Mouse (Mus musculus): Measurements from ENCODE around the gene Dbndd2. TPM values are rescaled to one million over a fixed set of nuclear protein-coding genes. Genes with fewer than 3 reads are reported as not detected.

Dbndd2 gene
- polyA plus RNA-seq, 1 experiment, result 13.8 TPM

DNA sequence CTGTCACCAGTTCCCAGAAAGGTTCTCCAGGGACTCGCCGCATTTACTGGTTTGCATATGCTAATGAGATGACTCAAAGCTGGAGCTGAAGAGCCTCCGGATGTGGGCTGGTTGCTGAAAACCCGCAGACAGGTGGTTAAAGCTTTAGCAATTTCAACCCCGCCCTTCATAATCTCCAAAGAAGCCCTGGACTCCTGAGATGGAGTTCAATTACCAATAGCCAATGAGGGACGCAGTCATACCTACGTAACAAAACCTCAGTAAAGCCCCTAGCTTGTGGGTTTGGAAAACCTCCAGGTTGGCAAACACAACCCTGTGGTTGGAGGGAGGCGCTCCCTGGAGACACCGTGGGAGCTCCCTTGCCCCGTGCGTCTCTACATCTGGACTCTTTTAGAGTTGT lies 35.9 kb downstream of the Dbndd2 start:
- no peak for TF ChIP-seq CTCF (IDR thresholded peaks at IDR 0.05; ENCODE audit: borderline replicate concordance, insufficient read depth, low read length)
- no peak for TF ChIP-seq POLR2A (IDR thresholded peaks at IDR 0.05; ENCODE audit: low read depth, low read length)
- peaks cover 21% of the 10 kb centered on the region for H3K4me1 ChIP-seq (ENCODE audit: control insufficient read depth, insufficient read depth, low read length)
- peak overlapping the region; percentile 70 for H3K27ac ChIP-seq (ENCODE audit: insufficient read depth, low read length)
- H3K4me3 ChIP-seq (ENCODE audit: insufficient read depth, low read length), result no peak overlapping the region

DNA sequence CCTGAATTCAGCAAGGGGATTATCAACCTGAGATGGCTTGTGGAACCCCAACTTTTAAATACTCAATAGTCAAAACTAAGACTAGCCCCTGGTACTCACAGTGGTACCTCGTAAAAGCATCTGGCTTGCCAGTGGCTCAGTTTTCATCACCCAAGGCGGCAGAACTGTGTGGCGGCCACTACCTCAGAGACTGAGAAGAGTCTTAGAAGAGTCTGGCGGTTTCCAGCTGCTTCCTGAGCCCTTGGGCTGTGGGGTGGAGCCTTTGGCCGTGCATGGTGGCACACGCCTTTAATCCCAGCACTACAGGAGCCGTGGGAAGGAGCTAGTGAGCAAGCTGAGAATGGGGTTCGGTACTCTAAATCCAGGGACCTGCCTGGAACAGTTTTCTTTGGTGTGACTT lies 36.4 kb downstream of the Dbndd2 start:
- H3K27ac ChIP-seq (ENCODE audit: insufficient read depth, low read length), result peak overlapping the region; percentile 59
- no peak overlapping the region for H3K4me3 ChIP-seq (ENCODE audit: insufficient read depth, low read length)
- no peak for TF ChIP-seq CTCF (IDR thresholded peaks at IDR 0.05; ENCODE audit: borderline replicate concordance, insufficient read depth, low read length)

DNA sequence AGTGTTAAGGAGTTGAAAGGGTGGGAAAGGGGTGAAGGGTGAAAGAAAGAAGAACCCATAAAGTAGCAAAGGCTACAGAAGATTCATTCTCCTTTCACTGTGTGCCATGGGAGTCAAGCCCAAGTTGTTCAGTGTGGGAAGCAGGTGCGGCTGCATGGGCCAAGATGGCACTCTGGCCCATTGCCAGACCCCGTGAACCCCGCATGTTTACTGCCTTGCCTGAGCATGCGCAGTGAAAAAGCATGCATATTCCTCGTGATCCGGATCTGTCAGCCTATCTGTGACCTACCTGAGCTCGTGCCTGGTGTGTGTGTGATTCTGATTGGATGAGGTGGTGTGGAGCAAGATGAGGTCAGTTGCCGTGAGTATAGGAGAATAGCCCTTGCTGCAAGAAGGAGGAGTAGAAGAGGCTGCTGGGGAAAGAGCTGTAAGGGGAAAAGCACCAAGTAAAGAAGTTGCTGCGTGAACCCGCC lies 37.4 kb downstream of the Dbndd2 start:
- Histone ChIP-seq H3K4me1 (ENCODE audit: control insufficient read depth, insufficient read depth, low read length) (peaks cover 17% of the 10 kb centered on the region), H3K4me3 (ENCODE audit: insufficient read depth, low read length) (no peak overlapping the region), H3K27ac (ENCODE audit: insufficient read depth, low read length) (no peak overlapping the region)
- TF ChIP-seq CTCF (IDR thresholded peaks at IDR 0.05; ENCODE audit: borderline replicate concordance, insufficient read depth, low read length) (no peak), POLR2A (IDR thresholded peaks at IDR 0.05; ENCODE audit: low read depth, low read length) (no peak)

More for the DNA sequence above, 36.4 kb downstream of the Dbndd2 start:
- H3K4me1 ChIP-seq (ENCODE audit: control insufficient read depth, insufficient read depth, low read length), result peaks cover 21% of the 10 kb centered on the region

DNA sequence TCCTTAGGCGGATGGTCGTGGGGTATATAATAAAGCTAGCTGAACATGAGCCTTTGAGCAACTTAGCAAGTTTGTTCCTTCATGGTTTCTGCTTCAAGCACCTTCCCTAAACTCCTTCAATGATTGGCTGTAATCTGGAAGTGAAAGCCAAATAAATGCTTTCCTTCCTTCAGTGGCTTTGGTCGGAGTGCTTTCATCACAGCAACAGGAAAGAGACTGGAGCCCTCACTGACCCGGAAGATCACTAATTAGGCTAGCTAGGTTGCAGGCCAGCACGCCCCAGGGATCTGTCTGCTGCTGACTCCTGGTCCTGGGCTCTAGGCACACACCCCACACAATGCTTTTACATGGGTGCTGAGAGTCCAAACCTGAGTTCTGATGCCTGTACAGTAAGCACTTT lies 42.7 kb downstream of the Dbndd2 start:
- Histone ChIP-seq H3K4me1 (ENCODE audit: control insufficient read depth, insufficient read depth, low read length) (no peaks in the 10 kb centered on the region), H3K27ac (ENCODE audit: insufficient read depth, low read length) (no peak overlapping the region), H3K4me3 (ENCODE audit: insufficient read depth, low read length) (no peak overlapping the region)
- TF ChIP-seq CTCF (IDR thresholded peaks at IDR 0.05; ENCODE audit: borderline replicate concordance, insufficient read depth, low read length) (no peak), POLR2A (IDR thresholded peaks at IDR 0.05; ENCODE audit: low read depth, low read length) (no peak)

DNA sequence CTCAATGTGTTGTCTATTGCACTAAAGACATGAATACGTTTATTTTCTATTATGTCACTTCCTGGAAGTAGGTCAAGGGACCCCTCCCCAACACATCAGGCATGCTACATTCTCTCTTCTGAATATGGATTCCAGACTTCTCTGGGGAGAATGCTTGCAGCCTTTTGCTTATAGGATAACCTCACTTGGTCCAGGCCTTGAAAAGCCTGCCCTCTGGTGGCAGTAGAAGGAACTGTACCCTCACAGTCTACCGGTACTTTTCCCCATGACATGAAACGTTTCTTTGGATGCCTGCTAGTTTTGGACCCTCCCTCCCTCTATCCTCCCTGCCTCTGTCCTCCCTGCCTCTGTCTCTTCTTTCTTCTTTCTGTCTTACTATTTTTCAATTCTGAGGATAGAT lies 45.3 kb downstream of the Dbndd2 start:
- no peak overlapping the region for H3K27ac ChIP-seq (ENCODE audit: insufficient read depth, low read length)
- TF ChIP-seq CTCF (IDR thresholded peaks at IDR 0.05; ENCODE audit: borderline replicate concordance, insufficient read depth, low read length), result peak; percentile 64; the same call in 1 of the 2 replicates
- no peak for TF ChIP-seq POLR2A (IDR thresholded peaks at IDR 0.05; ENCODE audit: low read depth, low read length)
- no peak overlapping the region for H3K4me3 ChIP-seq (ENCODE audit: insufficient read depth, low read length)
- no peaks in the 10 kb centered on the region for H3K4me1 ChIP-seq (ENCODE audit: control insufficient read depth, insufficient read depth, low read length)

DNA sequence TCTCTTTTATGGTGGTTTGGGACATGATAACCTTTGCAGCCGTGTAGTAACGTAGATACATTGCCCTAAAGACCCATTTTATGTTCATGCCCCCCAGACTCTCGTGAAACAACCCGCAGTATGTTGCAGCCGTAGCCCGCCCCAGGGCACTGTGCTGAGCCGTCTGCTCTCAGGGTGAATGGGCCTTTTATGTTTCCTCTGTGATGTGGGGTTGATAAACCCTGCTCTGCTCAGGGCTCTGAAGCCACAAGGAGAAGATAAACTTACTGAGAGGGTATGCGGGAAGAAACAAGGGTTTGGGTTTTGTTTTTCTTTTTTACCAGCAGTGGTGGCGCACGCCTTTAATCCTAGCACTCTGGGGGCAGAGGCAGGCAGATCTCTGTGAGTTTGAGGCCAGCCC lies 48.4 kb downstream of the Dbndd2 start:
- no peak overlapping the region for H3K4me3 ChIP-seq (ENCODE audit: insufficient read depth, low read length)
- no peaks in the 10 kb centered on the region for H3K4me1 ChIP-seq (ENCODE audit: control insufficient read depth, insufficient read depth, low read length)
- no peak overlapping the region for H3K27ac ChIP-seq (ENCODE audit: insufficient read depth, low read length)
- no peak for TF ChIP-seq POLR2A (IDR thresholded peaks at IDR 0.05; ENCODE audit: low read depth, low read length)
- no peak for TF ChIP-seq CTCF (IDR thresholded peaks at IDR 0.05; ENCODE audit: borderline replicate concordance, insufficient read depth, low read length)

DNA sequence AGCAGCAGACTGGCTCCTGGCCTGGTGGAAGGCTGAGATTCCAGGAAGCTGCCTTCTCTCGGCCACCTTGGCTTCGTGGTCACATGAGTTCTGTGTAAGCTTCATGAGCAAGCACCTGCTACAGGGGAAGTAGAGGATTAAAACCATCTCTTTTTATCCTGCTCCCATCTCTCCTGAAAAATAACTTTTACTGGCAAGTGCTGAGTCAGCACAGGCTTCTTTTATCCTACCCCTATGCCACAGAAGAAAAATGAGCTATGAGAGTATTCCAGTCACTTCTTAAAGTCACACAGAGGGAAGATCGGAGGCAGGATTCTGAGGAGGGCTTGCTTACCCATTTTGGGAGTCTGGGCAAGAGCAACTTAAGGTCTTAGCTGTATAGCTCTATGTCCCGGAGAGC lies 51.1 kb downstream of the Dbndd2 start:
- TF ChIP-seq POLR2A (IDR thresholded peaks at IDR 0.05; ENCODE audit: low read depth, low read length) (no peak), CTCF (IDR thresholded peaks at IDR 0.05; ENCODE audit: borderline replicate concordance, insufficient read depth, low read length) (no peak)
- H3K4me3 ChIP-seq (ENCODE audit: insufficient read depth, low read length), result no peak overlapping the region
- H3K27ac ChIP-seq (ENCODE audit: insufficient read depth, low read length), result no peak overlapping the region
- no peaks in the 10 kb centered on the region for H3K4me1 ChIP-seq (ENCODE audit: control insufficient read depth, insufficient read depth, low read length)

DNA sequence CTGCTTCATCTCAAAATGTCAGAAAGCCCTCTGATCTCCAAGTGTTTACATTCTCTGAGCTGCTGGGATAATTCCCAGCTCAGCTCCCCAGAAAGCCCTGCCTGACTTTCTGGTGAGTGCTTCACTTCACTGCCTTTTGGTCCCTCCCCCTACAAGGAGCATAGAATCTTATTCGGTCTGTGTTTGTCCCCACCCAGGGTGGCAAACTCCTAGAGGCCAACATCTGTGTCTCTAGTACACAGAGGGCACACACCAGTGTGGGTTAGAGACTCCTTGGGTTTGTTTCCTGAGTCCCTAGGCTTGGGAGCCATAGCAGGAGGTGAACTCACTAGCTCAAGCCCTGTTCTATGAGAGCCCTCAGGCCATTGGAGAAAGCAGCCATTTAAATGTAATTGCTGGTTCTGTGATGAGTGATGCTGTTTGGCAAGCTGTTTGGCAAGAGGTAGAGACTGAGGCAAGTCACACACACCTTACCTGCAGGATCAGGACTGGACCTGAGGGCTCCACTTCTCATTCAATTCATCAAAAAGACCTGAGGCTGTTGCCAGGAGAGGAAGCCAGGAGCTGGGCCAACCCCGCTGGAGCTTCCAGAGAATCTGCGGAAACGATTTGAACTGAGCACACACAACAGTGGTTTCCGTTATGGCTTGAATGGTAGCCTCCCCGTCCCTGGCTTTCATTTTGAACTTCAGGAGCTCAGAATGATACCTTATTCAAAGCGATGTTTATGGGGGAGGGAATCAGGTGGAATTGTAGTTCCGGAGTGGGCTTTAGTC lies 54.9 kb downstream of the Dbndd2 start:
- no peak overlapping the region for H3K27ac ChIP-seq (ENCODE audit: insufficient read depth, low read length)
- no peak for TF ChIP-seq POLR2A (IDR thresholded peaks at IDR 0.05; ENCODE audit: low read depth, low read length)
- no peak for TF ChIP-seq CTCF (IDR thresholded peaks at IDR 0.05; ENCODE audit: borderline replicate concordance, insufficient read depth, low read length)
- H3K4me1 ChIP-seq (ENCODE audit: control insufficient read depth, insufficient read depth, low read length), result no peaks in the 10 kb centered on the region
- H3K4me3 ChIP-seq (ENCODE audit: insufficient read depth, low read length), result no peak overlapping the region

DNA sequence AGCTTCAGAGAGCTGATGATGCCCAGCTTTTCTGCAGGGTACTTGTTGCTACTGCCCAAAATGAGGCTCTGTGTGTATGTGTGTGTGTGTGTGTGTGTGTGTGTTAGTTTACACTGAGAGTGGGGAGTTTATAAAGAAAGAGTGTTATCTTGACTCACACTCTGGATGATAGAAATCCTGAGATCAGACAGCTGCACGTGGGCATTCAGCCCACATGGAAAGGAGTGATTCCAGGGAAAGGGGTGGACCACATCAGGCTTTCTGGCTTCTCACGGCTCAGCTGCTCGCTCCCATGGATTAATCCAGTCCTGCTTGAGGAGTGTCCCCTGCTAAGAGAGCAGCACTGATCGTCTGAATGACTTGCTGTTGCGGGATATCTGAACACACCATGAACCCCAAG lies 56.2 kb downstream of the Dbndd2 start:
- TF ChIP-seq POLR2A (IDR thresholded peaks at IDR 0.05; ENCODE audit: low read depth, low read length), result no peak
- Histone ChIP-seq H3K4me1 (ENCODE audit: control insufficient read depth, insufficient read depth, low read length) (no peaks in the 10 kb centered on the region), H3K27ac (ENCODE audit: insufficient read depth, low read length) (no peak overlapping the region), H3K4me3 (ENCODE audit: insufficient read depth, low read length) (no peak overlapping the region)

DNA sequence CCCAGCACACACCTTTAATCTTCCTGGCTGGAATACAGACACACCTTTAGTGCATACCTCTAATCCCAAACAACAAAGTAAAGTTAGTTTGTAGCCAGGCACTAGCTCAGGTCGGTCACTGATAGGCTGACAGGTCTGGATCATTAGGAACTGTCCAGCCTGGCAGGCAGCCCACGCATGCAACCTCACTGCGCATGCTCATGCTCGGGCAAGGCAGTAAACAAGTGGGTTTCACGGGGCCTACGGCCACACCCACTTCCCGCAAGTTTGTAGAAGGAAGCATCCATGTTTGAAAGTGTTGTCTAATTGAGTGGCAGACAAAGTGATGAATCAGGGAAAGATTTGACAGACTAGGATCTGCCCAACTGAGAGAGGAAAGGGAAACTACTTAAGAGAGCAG lies 56.7 kb downstream of the Dbndd2 start:
- Histone ChIP-seq H3K4me3 (ENCODE audit: insufficient read depth, low read length) (no peak overlapping the region), H3K4me1 (ENCODE audit: control insufficient read depth, insufficient read depth, low read length) (no peaks in the 10 kb centered on the region), H3K27ac (ENCODE audit: insufficient read depth, low read length) (no peak overlapping the region)
- TF ChIP-seq POLR2A (IDR thresholded peaks at IDR 0.05; ENCODE audit: low read depth, low read length), result no peak
- no peak for TF ChIP-seq CTCF (IDR thresholded peaks at IDR 0.05; ENCODE audit: borderline replicate concordance, insufficient read depth, low read length)

Other genes with a start within 250 kb of the Dbndd2 start
- gene Svs2, start 247.6 kb upstream of the Dbndd2 start, polyA plus RNA-seq (2011; ENCODE audit: insufficient read length, low read depth, missing spikeins), result not detected in 2 replicates
- not detected in 2 replicates for gene Svs3b, start 229.5 kb upstream of the Dbndd2 start, polyA plus RNA-seq (2011; ENCODE audit: insufficient read length, low read depth, missing spikeins)
- not detected in 2 replicates for gene Svs4, start 207.6 kb upstream of the Dbndd2 start, polyA plus RNA-seq (2011; ENCODE audit: insufficient read length, low read depth, missing spikeins)
- gene Svs3a, start 196.8 kb upstream of the Dbndd2 start, polyA plus RNA-seq (2011; ENCODE audit: insufficient read length, low read depth, missing spikeins), result not detected in 2 replicates
- not detected in 2 replicates for gene Svs6, start 169.4 kb upstream of the Dbndd2 start, polyA plus RNA-seq (2011; ENCODE audit: insufficient read length, low read depth, missing spikeins)
- not detected in 2 replicates for gene Svs5, start 153.4 kb upstream of the Dbndd2 start, polyA plus RNA-seq (2011; ENCODE audit: insufficient read length, low read depth, missing spikeins)
- gene Slpi, start 97.0 kb upstream of the Dbndd2 start, polyA plus RNA-seq (2011; ENCODE audit: insufficient read length, low read depth, missing spikeins), result 0.90 TPM in 1 of 2 replicates, not detected in the other
- gene Rbpjl, start 83.0 kb upstream of the Dbndd2 start, polyA plus RNA-seq (2011; ENCODE audit: insufficient read length, low read depth, missing spikeins), result not detected in 2 replicates
- 0.18 and 3.1 TPM in 2 replicates for gene Matn4, start 80.9 kb upstream of the Dbndd2 start, polyA plus RNA-seq (2011; ENCODE audit: insufficient read length, low read depth, missing spikeins)
- gene Sdc4, start 42.2 kb upstream of the Dbndd2 start, polyA plus RNA-seq (2011; ENCODE audit: insufficient read length, low read depth, missing spikeins), result 242 and 248 TPM in 2 replicates
- 23.1 and 23.6 TPM in 2 replicates for gene Sys1, start 29.1 kb upstream of the Dbndd2 start, polyA plus RNA-seq (2011; ENCODE audit: insufficient read length, low read depth, missing spikeins)
- gene Gm20458, start 25.1 kb upstream of the Dbndd2 start, polyA plus RNA-seq (2011; ENCODE audit: insufficient read length, low read depth, missing spikeins), result 4.1 and 5.8 TPM in 2 replicates
- not detected in 2 replicates for gene Trp53tg5, start 12.4 kb upstream of the Dbndd2 start, polyA plus RNA-seq (2011; ENCODE audit: insufficient read length, low read depth, missing spikeins)
- gene Pigt, start 11.4 kb downstream of the Dbndd2 start, polyA plus RNA-seq (2011; ENCODE audit: insufficient read length, low read depth, missing spikeins), result 59.6 and 66.3 TPM in 2 replicates
- not detected in 2 replicates for gene Wfdc2, start 76.3 kb downstream of the Dbndd2 start, polyA plus RNA-seq (2011; ENCODE audit: insufficient read length, low read depth, missing spikeins)
- not detected in 2 replicates for gene Spint3, start 87.4 kb downstream of the Dbndd2 start, polyA plus RNA-seq (2011; ENCODE audit: insufficient read length, low read depth, missing spikeins)
- not detected in 2 replicates for gene Wfdc6a, start 99.3 kb downstream of the Dbndd2 start, polyA plus RNA-seq (2011; ENCODE audit: insufficient read length, low read depth, missing spikeins)
- not detected in 2 replicates for gene Eppin, start 107.5 kb downstream of the Dbndd2 start, polyA plus RNA-seq (2011; ENCODE audit: insufficient read length, low read depth, missing spikeins)
- gene Wfdc6b, start 127.4 kb downstream of the Dbndd2 start, polyA plus RNA-seq (2011; ENCODE audit: insufficient read length, low read depth, missing spikeins), result not detected in 2 replicates
- not detected in 2 replicates for gene Wfdc8, start 127.5 kb downstream of the Dbndd2 start, polyA plus RNA-seq (2011; ENCODE audit: insufficient read length, low read depth, missing spikeins)
- gene Wfdc16, start 152.7 kb downstream of the Dbndd2 start, polyA plus RNA-seq (2011; ENCODE audit: insufficient read length, low read depth, missing spikeins), result not detected in 2 replicates
- not detected in 2 replicates for gene Wfdc10, start 169.9 kb downstream of the Dbndd2 start, polyA plus RNA-seq (2011; ENCODE audit: insufficient read length, low read depth, missing spikeins)
- gene Wfdc9, start 170.5 kb downstream of the Dbndd2 start, polyA plus RNA-seq (2011; ENCODE audit: insufficient read length, low read depth, missing spikeins), result not detected in 2 replicates
- not detected in 2 replicates for gene Wfdc11, start 188.0 kb downstream of the Dbndd2 start, polyA plus RNA-seq (2011; ENCODE audit: insufficient read length, low read depth, missing spikeins)
- not detected in 2 replicates for gene Wfdc13, start 199.0 kb downstream of the Dbndd2 start, polyA plus RNA-seq (2011; ENCODE audit: insufficient read length, low read depth, missing spikeins)
- not detected in 2 replicates for gene Spint4, start 212.4 kb downstream of the Dbndd2 start, polyA plus RNA-seq (2011; ENCODE audit: insufficient read length, low read depth, missing spikeins)
- gene Spint5, start 229.2 kb downstream of the Dbndd2 start, polyA plus RNA-seq (2011; ENCODE audit: insufficient read length, low read depth, missing spikeins), result not detected in 2 replicates

Data from embryonic fibroblast, embryonic 13.5 days (primary cell).